Mouse (Mus musculus) liver (tissue): ENCODE measurements at regions not wholly inside any gene's neighbourhood (a gene's known extent, or its start where the extent isn't known, plus 50 kb on each side); places are given as distances from the start of the nearest gene placed in this dataset.
A peak's percentile ranks its signal among the peaks of the same experiment; 100 is the strongest.

ENCODE experiments used
- DNase-seq: peaks from one replicate; pipeline ENCODE4 v3.0.0-alpha.2; 2020; ENCODE audit warnings: mixed read lengths

DNA sequence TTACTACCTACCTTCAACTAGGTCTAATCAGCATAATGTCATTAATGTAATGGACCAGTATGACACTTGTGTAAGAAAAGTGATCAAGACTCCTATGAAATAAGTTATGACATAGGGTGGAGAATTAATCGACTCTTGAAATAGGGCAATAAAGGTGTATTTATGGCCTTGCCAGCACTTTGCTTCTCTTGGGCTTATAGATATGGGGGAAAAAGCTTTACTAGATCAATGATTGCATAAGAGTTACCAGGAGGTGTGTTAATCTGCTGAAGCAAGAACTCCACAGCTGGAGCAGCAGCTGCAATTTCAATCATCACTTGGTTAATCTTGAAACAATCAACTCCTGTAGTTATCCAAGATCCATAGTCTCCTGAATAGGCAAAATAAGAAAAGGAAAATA, 143.1 kb upstream of the Tle4 start:
- DNase-seq = no peak

DNA sequence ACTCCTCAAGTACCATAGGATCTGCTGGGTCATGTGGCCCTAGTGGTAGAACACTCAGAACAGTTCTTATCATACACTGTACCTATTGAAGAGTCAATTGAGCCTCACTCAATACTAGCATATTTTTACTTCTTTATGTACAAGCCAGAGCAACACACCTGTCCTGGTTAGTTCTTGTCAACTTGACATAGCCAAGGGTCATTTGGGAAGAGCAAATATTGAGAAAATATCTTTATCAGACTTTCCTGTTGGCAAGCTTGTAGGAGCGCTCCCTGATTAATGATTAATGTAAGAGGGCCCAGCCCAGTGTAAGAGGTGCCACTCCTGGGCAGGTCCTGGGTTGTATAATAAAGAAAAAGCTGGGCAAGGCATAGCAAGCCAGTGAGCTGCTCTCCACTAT, 142.3 kb upstream of the Tle4 start:
- DNase-seq = no peak

DNA sequence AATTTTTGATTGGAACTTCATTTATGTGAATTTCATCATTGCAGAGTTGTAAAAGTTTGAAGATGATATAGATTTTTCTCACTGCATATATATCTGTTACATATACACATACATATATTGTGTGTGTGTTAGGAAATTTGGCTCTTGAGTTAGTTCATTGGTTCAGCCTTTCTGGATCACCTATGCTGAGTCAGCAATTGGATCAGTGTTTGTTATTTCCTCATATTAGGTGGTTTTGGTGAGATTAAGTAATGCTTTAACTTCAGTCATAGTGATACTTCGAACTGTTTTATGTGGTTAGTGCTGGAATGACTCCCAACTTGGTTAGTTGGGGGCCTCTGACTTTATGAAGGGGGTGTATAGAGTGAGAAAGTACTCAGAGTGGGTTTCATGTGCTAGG, 138.7 kb upstream of the Tle4 start:
- no peak for DNase-seq

DNA sequence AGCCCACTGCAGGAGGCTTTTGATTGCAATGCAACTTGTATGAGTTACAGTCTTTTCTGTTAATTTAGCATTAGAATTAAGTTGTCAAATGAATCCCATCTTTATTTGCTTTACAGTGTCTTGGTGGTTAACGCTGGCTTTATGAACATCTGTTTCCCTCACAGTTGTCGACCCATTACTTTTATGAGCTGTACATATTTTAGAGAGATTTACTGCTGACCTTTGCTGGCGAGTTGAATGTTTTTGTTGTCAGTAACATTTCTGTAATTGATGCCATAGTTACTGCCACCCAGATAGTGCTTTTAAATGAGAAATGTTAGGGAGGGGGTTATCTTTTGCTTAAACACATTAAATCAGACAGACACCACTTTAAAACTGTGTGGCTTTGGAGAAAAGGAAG, 127.5 kb upstream of the Tle4 start:
- no peak for DNase-seq

DNA sequence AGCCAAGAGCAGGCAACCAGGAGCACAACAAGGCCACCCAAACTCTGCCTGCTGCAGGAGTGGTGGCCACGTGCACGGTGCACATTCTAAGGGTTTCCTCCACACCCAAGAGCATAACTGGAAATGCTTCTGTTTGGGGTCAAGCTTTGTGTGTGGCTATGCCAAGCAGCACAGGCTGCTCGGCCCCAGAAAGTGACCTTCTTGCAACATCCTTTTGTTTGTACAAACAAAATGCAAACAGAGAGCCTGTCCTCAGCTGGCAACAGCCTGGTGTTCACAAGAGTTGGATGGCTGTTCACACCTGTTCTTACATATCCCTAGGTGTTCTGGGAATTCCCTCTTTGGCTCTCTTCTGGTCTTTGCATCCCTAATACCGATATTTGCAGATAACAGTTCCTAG, 126.8 kb upstream of the Tle4 start:
- no peak for DNase-seq

DNA sequence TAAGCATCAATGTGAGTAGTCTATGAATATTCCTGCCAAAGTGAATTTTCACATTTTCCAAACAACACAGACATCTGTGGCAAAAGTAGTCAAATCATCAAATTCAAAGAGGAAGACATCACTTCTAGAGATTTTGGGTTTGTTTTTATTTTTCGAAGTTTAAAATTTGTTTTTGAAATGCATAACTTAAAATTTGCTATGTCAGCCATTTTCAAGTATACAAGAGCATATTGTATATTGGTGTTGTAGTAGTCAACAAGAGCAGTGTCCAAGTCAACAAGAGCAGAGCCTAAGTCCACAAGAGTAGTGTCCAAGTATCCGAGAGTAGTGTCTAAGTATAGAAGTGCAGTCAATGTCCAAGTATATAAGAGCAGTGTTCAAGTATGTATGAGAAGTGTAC, 107.9 kb upstream of the Tle4 start:
- no peak for DNase-seq

DNA sequence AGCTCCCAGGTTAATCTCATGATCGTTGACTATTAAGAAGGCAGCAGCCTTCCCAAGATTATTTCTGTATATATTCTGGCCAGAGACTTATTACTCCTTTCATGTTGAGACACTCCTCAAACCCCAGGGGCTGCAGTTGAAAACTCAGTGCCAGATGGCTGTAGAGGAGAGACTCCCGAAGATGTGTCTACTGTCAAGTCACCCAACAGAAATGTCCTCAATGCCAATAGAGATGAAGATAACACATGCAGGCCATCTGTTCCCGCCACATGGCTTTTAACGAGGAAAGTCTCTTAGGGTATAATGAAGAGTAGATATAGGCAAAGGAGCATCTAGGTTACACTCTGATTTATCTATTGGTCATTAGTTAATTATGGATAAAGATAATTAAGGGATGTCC, 103.3 kb upstream of the Tle4 start:
- DNase-seq = no peak

DNA sequence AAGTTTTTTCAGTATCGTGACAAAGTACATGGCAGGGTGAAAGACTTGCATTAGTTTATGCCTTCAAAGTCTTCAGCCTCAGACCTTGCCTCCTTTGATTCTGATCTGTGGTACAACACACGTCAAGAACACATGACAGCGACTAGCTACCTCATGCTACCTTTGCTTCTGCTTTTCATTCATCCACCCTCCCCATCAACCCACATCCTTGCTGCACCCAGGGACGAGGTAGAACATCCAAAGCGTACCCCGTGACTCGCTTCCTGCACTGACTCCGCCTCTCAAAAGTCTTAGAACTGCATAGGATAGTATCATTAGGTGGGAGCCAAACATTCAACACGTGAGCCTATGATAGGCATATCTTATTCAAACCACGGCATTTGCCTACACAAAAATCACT, 97.5 kb upstream of the Tle4 start:
- DNase-seq = no peak

DNA sequence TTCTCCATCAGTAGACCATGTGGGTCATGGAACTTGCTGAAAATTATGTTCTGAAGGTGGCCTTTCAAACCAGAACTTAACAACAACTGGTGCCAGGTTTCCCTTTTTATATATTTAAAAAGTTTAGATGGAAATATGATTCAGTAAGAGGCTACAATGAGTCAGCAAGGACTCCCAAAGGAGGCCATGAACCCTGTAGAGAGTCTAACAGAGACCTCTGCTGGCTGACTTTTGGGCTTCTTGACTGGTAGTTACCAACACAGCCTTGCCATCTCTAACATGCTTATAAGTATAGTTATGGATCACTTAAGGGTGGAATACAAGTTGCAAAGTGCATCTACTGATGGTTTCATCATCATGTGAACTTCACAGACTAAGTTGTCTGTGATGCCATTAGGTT, 94.3 kb upstream of the Tle4 start:
- peak; percentile 19 for DNase-seq

DNA sequence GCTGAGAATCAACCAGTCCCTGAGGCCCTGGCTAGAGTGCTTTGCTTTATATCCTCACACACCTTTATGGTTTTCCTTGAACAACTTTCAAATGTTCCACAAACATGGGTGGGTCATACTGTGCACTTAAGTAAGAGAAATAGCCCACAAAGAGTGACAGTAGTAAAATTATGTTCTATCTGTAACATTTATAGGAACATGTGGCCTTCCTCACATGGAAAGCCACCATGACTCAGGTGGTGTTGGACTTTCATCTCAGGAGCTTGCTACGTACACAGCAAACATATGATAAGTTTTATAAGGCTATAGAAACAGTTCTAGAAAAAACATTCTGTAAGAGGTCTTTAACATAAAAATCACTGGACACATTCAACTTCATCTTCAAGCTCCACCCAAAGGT, 87.8 kb upstream of the Tle4 start:
- no peak for DNase-seq

DNA sequence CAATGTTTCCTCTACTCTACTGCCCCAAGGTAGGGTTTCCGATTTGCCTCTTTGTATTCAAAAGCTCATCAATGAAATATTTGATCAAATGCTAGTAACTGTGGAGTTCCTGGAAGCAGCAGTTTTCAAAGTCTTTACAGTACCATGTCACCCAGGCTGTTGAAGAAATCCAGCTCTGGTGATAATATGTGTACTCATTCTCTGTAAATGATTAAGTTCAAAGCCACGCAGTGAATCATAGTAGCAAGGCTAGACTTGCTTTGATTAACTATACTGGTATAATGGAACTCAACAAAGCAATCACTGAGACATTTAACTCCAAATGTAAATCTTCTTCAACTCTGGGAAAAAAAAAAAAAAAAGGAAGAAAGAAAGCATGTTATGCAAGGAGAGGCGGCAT, 86.8 kb upstream of the Tle4 start:
- DNase-seq = no peak

DNA sequence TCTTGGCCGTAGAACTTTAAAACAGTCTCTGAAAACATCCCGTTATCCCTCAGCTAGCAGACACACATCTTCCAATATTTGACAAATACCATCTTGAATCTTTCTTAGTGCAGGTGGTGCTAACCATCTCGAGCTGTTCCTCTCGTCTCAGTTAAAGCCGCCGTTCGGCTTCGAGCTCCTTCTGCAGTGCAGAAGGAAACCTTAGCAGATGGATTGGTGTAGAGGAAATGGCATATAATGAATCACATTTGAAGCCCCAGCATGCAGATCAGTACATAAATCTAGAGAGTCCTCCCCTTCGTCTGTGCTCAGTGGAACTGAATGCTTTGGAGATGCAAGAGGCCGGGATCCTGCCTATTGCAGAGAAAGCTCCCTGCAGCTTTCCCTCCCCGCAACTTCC, 83.5 kb upstream of the Tle4 start:
- DNase-seq = no peak

DNA sequence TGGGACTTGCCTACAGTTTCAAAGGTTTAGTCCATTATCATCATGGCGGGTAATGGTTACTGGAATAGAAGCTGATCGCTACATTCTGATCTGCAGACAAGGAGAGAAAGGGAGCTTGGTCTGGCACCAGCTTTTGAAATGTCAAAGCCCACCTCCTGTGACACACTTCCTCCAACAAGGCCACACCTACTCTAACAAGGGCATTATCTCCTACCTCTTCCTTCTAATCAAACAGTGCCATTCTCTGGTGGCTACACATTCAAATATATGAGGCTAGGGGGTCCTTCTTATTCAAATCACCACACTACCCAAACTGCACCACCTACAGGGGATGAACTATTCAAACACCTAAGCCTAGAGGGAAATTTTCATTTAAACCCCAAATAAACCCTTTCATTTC, 81.9 kb upstream of the Tle4 start:
- no peak for DNase-seq

DNA sequence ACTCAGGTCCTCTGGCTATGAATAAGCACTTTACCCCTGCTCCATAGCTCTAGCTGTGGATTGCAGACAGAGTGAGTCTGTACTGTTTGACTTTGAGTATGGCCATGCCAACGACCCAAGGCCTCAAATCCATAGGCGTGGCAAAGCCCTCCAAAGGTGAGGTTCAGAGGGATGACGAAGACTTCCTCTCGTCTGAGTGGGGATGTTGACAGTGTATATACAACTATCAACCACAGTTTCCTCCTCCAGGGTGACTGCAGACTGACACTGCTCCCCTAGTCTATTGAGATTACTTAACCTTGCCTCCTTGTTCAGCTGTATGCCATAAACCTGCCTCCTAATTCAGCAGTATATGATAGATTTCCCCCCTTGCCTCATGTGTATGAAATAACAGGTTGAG, 80.7 kb upstream of the Tle4 start:
- DNase-seq = no peak

DNA sequence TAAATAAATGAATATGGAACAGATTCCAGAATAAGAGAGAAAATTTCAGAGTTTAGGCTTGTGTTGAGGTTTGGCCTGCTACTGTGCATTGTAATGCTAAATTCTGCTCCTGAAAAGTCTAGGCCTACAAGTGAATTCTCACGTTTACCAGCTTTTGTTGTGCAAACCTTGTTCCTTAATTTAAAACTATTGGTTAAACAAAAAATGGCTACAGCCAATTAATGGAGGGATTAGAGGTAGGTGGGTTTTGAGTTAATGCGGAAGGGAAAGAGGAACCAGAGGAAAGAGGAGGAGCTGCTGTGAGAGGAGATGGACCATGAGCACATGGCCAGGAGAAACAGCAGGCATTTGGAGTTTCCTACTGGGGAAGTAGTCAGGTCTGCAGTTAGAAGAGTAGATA, 79.1 kb upstream of the Tle4 start:
- DNase-seq = no peak

DNA sequence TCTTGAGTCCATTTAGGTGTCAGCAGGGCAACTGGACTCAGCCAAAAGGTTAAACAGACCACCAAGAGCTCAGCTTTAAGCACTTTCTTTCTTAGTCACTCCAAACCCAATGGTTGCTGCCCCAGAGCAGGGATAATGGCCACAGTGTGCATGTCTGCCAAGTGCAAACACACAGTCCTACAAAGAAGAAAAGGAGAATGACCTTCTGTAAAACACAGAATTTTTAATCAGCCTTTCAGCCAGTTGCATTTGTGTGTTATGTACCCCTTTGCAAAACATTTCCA, 72.9 kb upstream of the Tle4 start:
- no peak for DNase-seq

DNA sequence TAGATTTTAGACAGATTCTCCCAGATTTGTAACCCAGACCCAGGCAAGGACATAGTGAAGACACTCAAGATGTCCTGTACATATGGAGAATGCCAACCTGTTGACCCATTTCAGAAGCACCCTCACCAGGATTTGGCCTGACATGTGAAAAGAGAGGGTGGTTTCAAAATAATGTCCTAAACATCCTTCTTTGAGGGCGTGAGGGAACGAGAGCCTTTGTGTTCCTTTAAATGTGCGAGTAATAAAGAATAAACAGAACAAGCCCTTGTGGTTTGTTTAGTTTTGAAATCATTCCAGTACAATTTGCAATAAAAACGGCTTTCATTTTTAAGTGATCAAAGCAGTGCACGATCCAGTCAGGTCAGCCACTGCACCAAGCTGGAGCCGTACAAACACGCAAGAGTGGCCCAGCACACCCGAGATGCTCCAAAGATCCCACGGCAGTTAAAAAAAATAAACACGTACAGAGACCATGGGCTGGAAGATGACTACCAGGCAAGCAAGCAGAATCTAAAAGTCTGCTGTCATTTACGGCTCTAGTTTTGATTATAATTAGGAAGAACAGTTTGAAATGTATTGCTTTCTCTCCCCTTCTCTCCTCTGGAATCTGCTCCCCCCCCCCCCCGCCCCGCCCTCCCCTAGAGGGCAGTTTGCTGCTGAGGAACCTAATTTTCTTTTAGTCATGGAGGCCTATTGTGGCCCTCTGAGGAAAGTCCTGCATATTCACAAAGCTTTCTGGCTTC, 72.4 kb upstream of the Tle4 start:
- no peak for DNase-seq

DNA sequence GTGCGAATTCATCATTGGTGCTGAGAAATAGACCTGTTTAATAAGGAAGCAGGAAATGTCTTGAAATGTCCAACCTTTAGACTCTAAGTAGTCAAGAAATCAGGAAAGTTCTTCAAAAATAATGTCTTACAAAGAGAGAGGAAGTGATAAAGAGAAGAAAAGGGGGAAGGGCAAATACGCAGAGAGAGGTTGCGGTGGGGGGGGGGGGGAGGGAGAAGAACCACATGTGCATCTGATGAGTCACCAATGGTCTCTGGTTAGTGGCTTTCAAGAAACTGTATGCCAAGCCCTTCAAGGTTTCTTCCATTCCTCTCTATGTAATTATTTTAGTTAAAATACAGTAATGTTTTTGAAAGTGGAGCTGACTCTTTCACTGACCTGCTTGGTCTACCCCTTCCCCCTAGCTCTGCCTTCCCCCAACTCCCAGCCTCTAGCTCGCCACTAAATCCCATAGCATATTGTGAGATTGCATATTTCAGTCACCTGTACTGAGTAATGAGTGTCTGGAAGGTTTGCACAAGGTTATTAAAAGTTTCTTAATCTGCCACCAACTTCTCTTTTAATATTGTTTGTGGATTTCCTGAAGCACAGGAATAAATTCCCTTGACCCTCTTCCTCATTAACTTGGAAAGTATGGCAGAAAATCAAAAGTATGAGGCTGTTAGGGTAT, 70.8 kb upstream of the Tle4 start:
- DNase-seq = no peak

DNA sequence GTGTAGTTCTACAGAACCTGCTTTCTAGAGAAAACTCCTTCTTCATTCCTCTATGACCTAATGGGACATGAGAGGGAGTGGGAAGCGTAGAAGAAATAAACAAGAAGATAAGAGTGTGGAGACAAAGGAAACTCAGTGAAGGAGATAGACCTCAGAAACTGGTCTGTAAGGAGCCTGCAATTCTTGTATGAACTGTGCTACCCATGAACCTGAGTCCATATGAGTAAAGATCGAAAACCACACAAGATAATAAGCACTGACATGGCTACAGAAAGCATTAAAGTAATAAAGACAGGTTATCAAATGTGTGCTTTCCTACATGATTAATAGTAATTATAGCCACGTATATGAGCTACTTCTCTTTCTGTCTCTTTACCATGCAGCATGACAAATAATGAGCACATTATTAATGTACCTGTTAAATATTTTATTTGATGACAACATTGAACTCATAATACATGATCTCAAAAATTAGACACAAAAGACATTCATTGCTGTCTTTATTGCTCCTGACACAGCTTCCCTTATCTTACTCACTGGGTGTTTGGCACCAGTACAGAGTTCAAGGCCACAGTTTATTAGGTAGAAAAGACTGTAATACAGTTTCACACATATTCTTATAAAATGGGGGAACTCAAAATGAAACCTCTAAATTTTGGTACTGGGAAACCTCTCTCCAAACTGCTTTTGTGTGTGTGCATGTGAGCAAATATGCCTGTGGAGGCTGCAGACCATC, 67.0 kb upstream of the Tle4 start:
- DNase-seq = no peak

DNA sequence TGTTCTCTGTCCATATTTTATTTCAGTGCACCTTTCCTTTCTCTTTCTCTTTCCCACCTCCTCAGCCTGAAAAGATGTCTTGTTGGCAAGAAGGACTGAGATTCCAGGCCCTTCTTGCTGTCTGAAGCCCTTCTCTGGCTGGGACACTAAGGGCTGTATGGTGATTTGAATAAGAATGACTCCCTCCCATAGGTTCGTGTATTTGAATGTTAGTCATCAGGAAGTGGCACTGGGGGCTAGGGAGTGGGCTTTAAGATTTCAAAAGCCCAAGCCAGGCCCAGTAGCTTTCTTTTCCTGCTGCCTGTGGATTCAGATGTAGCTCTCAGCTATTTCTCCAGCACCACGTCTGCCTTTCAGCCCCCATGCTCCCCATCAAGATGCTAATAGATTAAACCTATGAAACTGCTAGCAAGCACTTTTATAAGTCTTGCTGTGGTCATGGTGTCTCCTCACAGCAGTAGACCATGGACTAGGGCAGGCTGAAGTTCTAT, 66.3 kb upstream of the Tle4 start:
- DNase-seq = no peak

DNA sequence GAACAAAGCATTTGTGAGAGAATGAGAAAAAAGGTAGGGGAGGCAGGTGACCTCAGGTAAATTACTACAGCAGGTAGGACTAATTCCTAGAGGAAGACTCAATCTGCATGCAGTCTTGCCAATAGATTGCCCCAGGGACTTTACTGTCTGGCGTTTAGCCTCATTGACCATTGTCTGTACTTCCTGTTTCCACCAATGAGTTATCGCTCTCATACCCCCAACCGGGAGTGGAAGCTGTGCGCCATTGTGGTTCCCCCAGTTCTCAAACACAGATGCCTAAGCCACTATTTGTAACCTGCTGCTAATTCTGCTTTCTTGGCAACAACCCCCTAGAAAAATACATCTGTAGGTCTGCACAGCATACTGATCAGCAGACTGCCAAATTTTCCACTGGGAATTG, 65.5 kb upstream of the Tle4 start:
- no peak for DNase-seq

DNA sequence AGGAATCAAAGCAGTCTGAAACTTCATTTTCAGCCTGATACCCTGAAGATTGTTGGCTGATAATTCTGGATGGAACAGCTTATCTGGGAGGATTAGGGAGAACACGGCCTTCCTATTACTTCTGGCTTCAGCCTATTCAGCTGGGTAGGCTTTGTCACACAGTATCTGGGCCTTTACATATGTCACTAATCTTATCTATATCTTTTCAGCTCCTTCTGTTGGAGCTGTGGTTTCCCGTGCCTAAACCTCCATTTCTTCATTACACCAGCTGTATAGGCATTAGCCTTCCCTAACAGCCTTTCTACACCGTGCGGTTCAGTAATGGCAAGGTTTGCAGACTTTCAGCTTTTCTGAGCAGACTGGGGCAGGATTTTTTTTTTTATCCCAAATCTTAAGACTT, 61.9 kb upstream of the Tle4 start:
- no peak for DNase-seq

DNA sequence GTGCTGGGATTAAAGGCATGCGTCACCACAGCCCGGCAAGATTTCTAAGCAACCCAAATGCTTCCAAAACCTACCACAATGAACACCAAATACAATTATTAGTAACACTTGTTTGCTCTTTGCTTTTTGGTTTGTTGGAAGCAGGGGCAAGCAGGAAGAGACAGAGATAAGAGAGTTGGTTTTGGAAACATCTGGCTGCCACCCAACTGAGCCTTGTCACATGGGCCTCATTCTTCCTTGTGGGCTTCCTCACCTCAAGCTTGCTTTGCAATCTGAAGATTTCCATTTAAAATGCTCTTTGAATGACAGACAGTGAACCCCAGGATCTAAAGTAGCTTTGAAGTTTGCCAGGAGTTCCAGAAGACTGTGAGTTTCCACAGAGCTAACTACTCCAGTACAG, 60.6 kb upstream of the Tle4 start:
- no peak for DNase-seq

DNA sequence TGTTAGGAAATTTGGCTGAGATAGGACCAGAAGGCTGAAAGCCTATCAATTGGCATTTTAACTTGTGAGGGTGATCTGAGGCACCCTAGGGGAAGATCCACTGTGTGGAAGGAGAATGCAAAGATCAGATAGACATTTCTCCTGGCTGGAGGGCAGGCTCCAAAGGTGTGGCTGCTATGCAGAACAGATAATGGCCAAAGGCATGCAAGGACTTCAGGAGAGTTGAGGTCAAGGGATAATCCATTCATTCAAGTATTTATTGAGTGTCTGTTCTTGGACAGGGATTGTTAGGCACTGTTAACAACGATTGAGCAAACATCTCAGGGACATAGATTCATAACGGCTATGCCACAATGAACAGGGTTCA, 58.2 kb upstream of the Tle4 start:
- DNase-seq = no peak
